Mouse (Mus musculus): Measurements from ENCODE around the gene Wdr11.

GRCm38 (mm10) chr7:129682525-129682924 is 90.9 kb downstream of the Wdr11 start:
- TF ChIP-seq CTCF (IDR thresholded peaks at IDR 0.05; ENCODE audit: extremely low read depth, insufficient read length, insufficient replicate concordance, low read depth, low read length) = no peak
- no peak for TF ChIP-seq POLR2A (IDR thresholded peaks at IDR 0.05; ENCODE audit: low read depth, low read length)
